Comparison of ENCODE assay signal across 13 mouse cellular contexts in genomic region chr13:92196860-92197259, GRCm38 (mm10).
"Had no signal": no experiment of that assay in that cellular context is flagged by ENCODE, and none has a peak within 500 bp of the region (broad histone marks: within the 10 kb centered on the region; RNA-seq: fewer than 3 reads in every experiment).

No protein-coding gene starts in this region.

- ATAC-seq: midbrain, embryonic 16.5 days had no signal

- DNase-seq: lung, adult 18-20 months; lung, embryonic 14.5 days; lung, postnatal 10 days; lung, postnatal 4 days; midbrain, embryonic 14.5 days; retina, postnatal 1 day; right cerebral cortex, postnatal 25 days; right cerebral cortex, postnatal 4 days; spleen, adult 18-20 months; thymus, adult 2 months; thymus, postnatal 25 days; thymus, postnatal 4 days had no signal
